Mouse (Mus musculus): ENCODE results near the gene Gimap5.

DNA sequence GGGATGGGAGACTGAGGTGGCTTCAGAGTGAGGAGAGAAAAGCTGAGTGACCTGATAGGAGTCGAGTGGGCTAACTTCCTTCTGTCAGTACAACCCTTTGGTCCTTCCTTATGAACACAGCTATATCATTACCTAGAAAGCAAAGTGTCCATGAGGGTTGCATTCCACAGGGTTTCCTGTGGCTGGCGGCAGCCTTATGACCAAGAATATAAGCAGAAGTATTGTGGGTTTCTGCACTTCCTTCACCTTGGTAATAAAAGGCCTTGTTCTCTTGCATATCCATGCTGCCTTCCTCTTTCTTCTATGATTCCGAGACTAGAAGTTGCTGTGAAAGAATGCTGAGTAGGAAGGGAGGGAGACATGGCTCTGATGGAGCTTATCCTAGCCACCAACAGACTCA is 47.1 kb upstream of the Gimap5 start:
- TF ChIP-seq CTCF (conservative IDR thresholded peaks at IDR 0.05; ENCODE audit: low read length), result no peak
- no peak for TF ChIP-seq NANOG (IDR thresholded peaks at IDR 0.05; ENCODE audit: borderline replicate concordance, low read length)
- no peak for TF ChIP-seq POU5F1 (IDR thresholded peaks at IDR 0.05; ENCODE audit: borderline replicate concordance, low read length)

Measured in E14TG2a.4 (cell line).